Mouse (Mus musculus) kidney, embryonic 16.5 days (tissue): Measurements from ENCODE around the gene Zmiz1. TPM values are rescaled to one million over a fixed set of nuclear protein-coding genes. Genes with fewer than 3 reads are reported as not detected.

Experiments used
- ATAC-seq: fragments of 200-750 bp; cut with Nextera tagmentation; 2 replicates; pipeline ENCODE4 v1.8.0; 2017; ENCODE audit warnings: moderate TSS enrichment; ENCODE audit not compliant: low FRiP score, low TSS enrichment
- H3K27ac ChIP-seq: fragments of 300-500 bp; sonication (generic); 2 replicates; pipeline ENCODE4 v1.5.1; 2014; ENCODE audit warnings: low read length
- H3K27me3 ChIP-seq: fragments of 300-500 bp; sonication (generic); 2 replicates; pipeline ENCODE4 v1.6.1; 2014; ENCODE audit warnings: low read length, control low read depth, mixed read lengths; ENCODE audit not compliant: insufficient read depth
- H3K36me3 ChIP-seq: fragments of 300-500 bp; sonication (generic); 2 replicates; pipeline ENCODE4 v1.6.1; 2014; ENCODE audit warnings: low read length, control low read depth, mixed read lengths; ENCODE audit not compliant: insufficient read depth
- H3K4me1 ChIP-seq: fragments of 300-500 bp; sonication (generic); 2 replicates; pipeline ENCODE4 v1.6.1; 2014; ENCODE audit warnings: low read length, control low read depth, mixed read lengths; ENCODE audit not compliant: insufficient read depth
- H3K4me2 ChIP-seq: fragments of 300-500 bp; sonication (generic); replicated peaks from 2 replicates; pipeline ENCODE4 v1.6.1; 2014; ENCODE audit warnings: low read depth, low read length
- H3K4me3 ChIP-seq: fragments of 300-500 bp; sonication (generic); 2 replicates; pipeline ENCODE4 v1.5.1; 2014; ENCODE audit warnings: mild to moderate bottlenecking, low read length
- H3K9ac ChIP-seq: fragments of 300-500 bp; sonication (generic); replicated peaks from 2 replicates; pipeline ENCODE4 v1.6.1; 2014; ENCODE audit warnings: low read length
- H3K9me3 ChIP-seq: fragments of 300-500 bp; sonication (generic); 2 replicates; pipeline ENCODE4 v1.6.1; 2016; ENCODE audit warnings: low read length, control low read depth
- WGBS: fragments of 180-500 bp; shearing (Covaris S2); extraction: QIAGEN DNeasy Blood & Tissue Kit; methylation state at CpG from one replicate; pipeline ENCODE4 v1.1.7; 2014; 5-methylcytosine and 5-hydroxymethylcytosine counted together
- polyA plus RNA-seq: library from polyadenylated mRNA; unstranded; fragments of >200 nt; fragmentation: Nextera tagmentation; extraction: Ambion mirVana; gene quantifications from 2 replicates; pipeline ENCODE4 v1.2.1, GENCODE M21; 2015

The Zmiz1 gene
- polyA plus RNA-seq, 1 experiment from 2014 or later: 36.0 TPM

GRCm38 (mm10) chr14:25478257-25478656 lies 19.3 kb downstream of the Zmiz1 start:
- Histone ChIP-seq H3K4me1 (peaks cover 98% of the 10 kb centered on the region), H3K4me3 (no peak overlapping the region), H3K9ac (no peak overlapping the region), H3K4me2 (no peak overlapping the region), H3K36me3 (no peaks in the 10 kb centered on the region), H3K9me3 (no peaks in the 10 kb centered on the region), H3K27me3 (no peaks in the 10 kb centered on the region), H3K27ac (no peak overlapping the region)
- ATAC-seq: no peak
- 56% methylated on average over 5 of the region's 5 CpGs for WGBS

GRCm38 (mm10) chr14:25478755-25479154 lies 19.8 kb downstream of the Zmiz1 start:
- no peak overlapping the region for H3K4me3 ChIP-seq
- no peak overlapping the region for H3K27ac ChIP-seq
- H3K4me2 ChIP-seq: no peak overlapping the region
- no peak overlapping the region for H3K9ac ChIP-seq
- 77% methylated on average over 9 of the region's 9 CpGs for WGBS
- H3K36me3 ChIP-seq: no peaks in the 10 kb centered on the region
- no peaks in the 10 kb centered on the region for H3K9me3 ChIP-seq
- peaks cover 98% of the 10 kb centered on the region for H3K4me1 ChIP-seq
- no peaks in the 10 kb centered on the region for H3K27me3 ChIP-seq
- ATAC-seq: no peak

- Histone ChIP-seq H3K9ac (no peak overlapping the region), H3K4me1 (peaks cover 97% of the 10 kb centered on the region), H3K4me3 (no peak overlapping the region), H3K27me3 (no peaks in the 10 kb centered on the region), H3K27ac (peak overlapping the region; percentile 39; the same call in 1 of the 2 replicates), H3K9me3 (no peaks in the 10 kb centered on the region), H3K36me3 (no peaks in the 10 kb centered on the region), H3K4me2 (no peak overlapping the region)
- whole genome bisulfite sequencing: 61% methylated on average over 3 of the region's 3 CpGs
- ATAC-seq: no peak; the same call in 1 of the 2 replicates
Measured at GRCm38 (mm10) chr14:25479841-25480252, 20.9 kb downstream of the Zmiz1 start.

- H3K4me3 ChIP-seq: no peak overlapping the region
- H3K27ac ChIP-seq: peak overlapping the region; percentile 91
- ATAC-seq: no peak
- H3K4me1 ChIP-seq: peaks cover 97% of the 10 kb centered on the region
- no peaks in the 10 kb centered on the region for H3K9me3 ChIP-seq
- no peaks in the 10 kb centered on the region for H3K36me3 ChIP-seq
- H3K4me2 ChIP-seq: no peak overlapping the region
- no peaks in the 10 kb centered on the region for H3K27me3 ChIP-seq
- WGBS: 72% methylated on average over 4 of the region's 4 CpGs
- no peak overlapping the region for H3K9ac ChIP-seq
Measured at GRCm38 (mm10) chr14:25480443-25480842, 21.5 kb downstream of the Zmiz1 start.

GRCm38 (mm10) chr14:25480916-25481666 lies 22.1 kb downstream of the Zmiz1 start:
- no peak overlapping the region for H3K4me3 ChIP-seq
- no peaks in the 10 kb centered on the region for H3K27me3 ChIP-seq
- H3K4me1 ChIP-seq: peaks cover 97% of the 10 kb centered on the region
- ATAC-seq: peak; percentile 86
- H3K36me3 ChIP-seq: no peaks in the 10 kb centered on the region
- 45% methylated on average over 20 of the region's 20 CpGs for WGBS
- H3K27ac ChIP-seq: peak overlapping the region; percentile 91
- H3K4me2 ChIP-seq: no peak overlapping the region
- H3K9ac ChIP-seq: 0 out of 2 replicates have a peak overlapping the region, but pooled peaks have one; percentile 37
- no peaks in the 10 kb centered on the region for H3K9me3 ChIP-seq

- Histone ChIP-seq H3K27ac (peak overlapping the region; percentile 91), H3K27me3 (no peaks in the 10 kb centered on the region), H3K9ac (peak overlapping the region; percentile 37), H3K4me2 (no peak overlapping the region), H3K36me3 (no peaks in the 10 kb centered on the region), H3K4me1 (peaks cover 97% of the 10 kb centered on the region), H3K4me3 (no peak overlapping the region), H3K9me3 (no peaks in the 10 kb centered on the region)
- WGBS: 75% methylated on average over 11 of the region's 11 CpGs
- no peak for ATAC-seq
Measured at GRCm38 (mm10) chr14:25481667-25482331, 22.8 kb downstream of the Zmiz1 start.

GRCm38 (mm10) chr14:25482404-25482803 lies 23.4 kb downstream of the Zmiz1 start:
- no peaks in the 10 kb centered on the region for H3K27me3 ChIP-seq
- H3K27ac ChIP-seq: no peak overlapping the region
- no peaks in the 10 kb centered on the region for H3K36me3 ChIP-seq
- no peak overlapping the region for H3K4me2 ChIP-seq
- 49% methylated on average over 5 of the region's 5 CpGs for WGBS
- no peak overlapping the region for H3K9ac ChIP-seq
- peaks cover 98% of the 10 kb centered on the region for H3K4me1 ChIP-seq
- ATAC-seq: no peak
- no peak overlapping the region for H3K4me3 ChIP-seq
- no peaks in the 10 kb centered on the region for H3K9me3 ChIP-seq

- peaks cover 99% of the 10 kb centered on the region for H3K4me1 ChIP-seq
- H3K9me3 ChIP-seq: no peaks in the 10 kb centered on the region
- no peak overlapping the region for H3K4me3 ChIP-seq
- H3K27me3 ChIP-seq: no peaks in the 10 kb centered on the region
- WGBS: 73% methylated on average over 2 of the region's 2 CpGs
- H3K9ac ChIP-seq: 0 out of 2 replicates have a peak overlapping the region, but pooled peaks have one; percentile 8
- no peak overlapping the region; the same call in 1 of the 2 replicates for H3K27ac ChIP-seq
- H3K36me3 ChIP-seq: no peaks in the 10 kb centered on the region
- ATAC-seq: no peak
- H3K4me2 ChIP-seq: no peak overlapping the region
Measured at GRCm38 (mm10) chr14:25483285-25483684, 24.3 kb downstream of the Zmiz1 start.

GRCm38 (mm10) chr14:25484049-25484448 lies 25.1 kb downstream of the Zmiz1 start:
- Histone ChIP-seq H3K27ac (no peak overlapping the region), H3K36me3 (no peaks in the 10 kb centered on the region), H3K4me3 (no peak overlapping the region), H3K9me3 (no peaks in the 10 kb centered on the region), H3K27me3 (no peaks in the 10 kb centered on the region), H3K4me1 (peaks cover 99% of the 10 kb centered on the region), H3K9ac (no peak overlapping the region), H3K4me2 (no peak overlapping the region)
- no peak for ATAC-seq
- 52% methylated on average over 5 of the region's 5 CpGs for WGBS

- no peak for ATAC-seq
- Histone ChIP-seq H3K27me3 (no peaks in the 10 kb centered on the region), H3K4me2 (no peak overlapping the region), H3K27ac (no peak overlapping the region), H3K4me1 (peaks cover 98% of the 10 kb centered on the region), H3K9me3 (no peaks in the 10 kb centered on the region), H3K9ac (no peak overlapping the region), H3K4me3 (no peak overlapping the region), H3K36me3 (no peaks in the 10 kb centered on the region)
- 76% methylated on average over 2 of the region's 2 CpGs for WGBS
Measured at GRCm38 (mm10) chr14:25486220-25486619, 27.2 kb downstream of the Zmiz1 start.
